Mouse (Mus musculus): ENCODE data around the gene Gm45837.

DNA sequence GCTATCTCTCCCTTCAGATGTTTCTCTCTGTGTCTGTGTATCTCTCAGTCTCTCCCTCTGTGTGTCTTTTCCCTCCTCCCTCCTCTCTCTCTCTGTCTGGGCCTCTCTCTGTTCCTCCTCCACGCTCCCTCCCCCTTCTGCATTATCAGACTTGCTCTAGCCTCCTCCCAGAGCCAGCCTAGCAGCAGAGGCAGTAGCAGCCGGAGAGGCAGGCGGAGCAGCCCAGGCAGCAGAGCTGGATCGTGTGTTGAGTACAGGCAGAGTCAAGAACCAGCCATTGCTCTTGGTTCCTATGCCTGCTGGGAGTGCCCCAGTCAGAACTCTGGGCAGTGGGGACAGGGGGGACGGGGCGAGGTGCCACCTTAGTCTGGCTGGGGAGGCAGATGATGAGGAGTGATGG lies 10.8 kb downstream of the Gm45837 start, which contains the start of gene Pde2a:
- no peak for TF ChIP-seq ZC3H11A (IDR thresholded peaks at IDR 0.05; ENCODE audit: borderline replicate concordance, low read depth, low read length)
- no peak for TF ChIP-seq CHD2 (IDR thresholded peaks at IDR 0.05; ENCODE audit: low read depth, low read length)
- TF ChIP-seq MAFK (IDR thresholded peaks at IDR 0.05; ENCODE audit: insufficient read depth, low read depth, low read length): no peak

Data from ES-E14 (cell line).